Comparison of ENCODE assay signal across 32 mouse cellular contexts in the genomic region with DNA sequence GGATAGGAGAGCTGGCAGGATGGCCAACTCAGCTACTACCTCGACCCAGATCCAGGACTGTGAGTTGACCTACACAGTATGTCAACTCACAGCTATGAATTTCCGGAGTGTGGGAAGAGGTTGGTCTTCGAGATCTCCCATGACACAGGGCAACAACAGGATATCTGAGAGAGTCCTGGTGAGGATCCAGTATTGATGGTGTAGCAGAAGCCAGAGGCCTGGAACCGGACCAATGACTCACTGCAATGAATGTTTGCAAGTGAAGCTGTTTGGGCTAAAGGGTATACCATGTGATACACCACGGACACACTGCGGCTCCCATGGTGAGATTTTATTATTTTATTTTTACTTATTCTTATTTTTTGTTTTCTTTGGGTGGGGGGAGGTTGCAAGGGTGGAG. TPM values are rescaled to one million over a fixed set of nuclear protein-coding genes. Genes with fewer than 3 reads are reported as not detected.
"Had no signal": no experiment of that assay in that cellular context is flagged by ENCODE, and none has a peak within 500 bp of the region (broad histone marks: within the 10 kb centered on the region; RNA-seq: fewer than 3 reads in every experiment).

No protein-coding gene starts in this region.

- H3K9ac ChIP-seq: kidney, embryonic 15.5 days; limb, embryonic 13.5 days; liver, embryonic 12.5 days; liver, embryonic 15.5 days; lung, embryonic 15.5 days; midbrain, embryonic 13.5 days had no signal

- H3K4me1 ChIP-seq: kidney, embryonic 15.5 days; limb, embryonic 13.5 days; liver, embryonic 12.5 days; liver, embryonic 15.5 days; lung, embryonic 15.5 days; megakaryocyte, embryonic 14.5 days had no signal

- ATAC-seq: liver, embryonic 12.5 days; midbrain, embryonic 16.5 days had no signal

- H3K4me2 ChIP-seq: kidney, embryonic 15.5 days; limb, embryonic 13.5 days; liver, embryonic 12.5 days; liver, embryonic 15.5 days; lung, embryonic 15.5 days; midbrain, embryonic 13.5 days had no signal

- H3K4me3 ChIP-seq: kidney, embryonic 15.5 days; limb, embryonic 13.5 days; liver, embryonic 12.5 days; liver, embryonic 15.5 days; lung, embryonic 15.5 days; megakaryocyte, embryonic 14.5 days; midbrain, embryonic 10.5 days; midbrain, embryonic 13.5 days; myocyte had no signal

- H3K27ac ChIP-seq: kidney, embryonic 15.5 days; limb, embryonic 13.5 days; liver, embryonic 12.5 days; liver, embryonic 15.5 days; lung, embryonic 15.5 days; midbrain, embryonic 10.5 days; stomach, postnatal 0 days had no signal

- DNase-seq: kidney, postnatal 10 days; kidney, postnatal 36 days; layer of hippocampus, postnatal 36 days; left cerebral cortex, postnatal 4 days; liver; lung, adult 18-20 months; lung, postnatal 10 days; lung, postnatal 36 days; right cerebral cortex, adult 18-20 months; right cerebral cortex, postnatal 14 days; right cerebral cortex, postnatal 4 days; thymus, adult 2 months; thymus, postnatal 14 days; thymus, postnatal 4 days had no signal

- H3K27me3 ChIP-seq: kidney, embryonic 15.5 days; limb, embryonic 13.5 days; liver, embryonic 12.5 days; liver, embryonic 15.5 days; lung, embryonic 15.5 days; midbrain, embryonic 13.5 days had no signal

- H3K9me3 ChIP-seq: kidney, embryonic 15.5 days; limb, embryonic 13.5 days; liver, embryonic 12.5 days; liver, embryonic 15.5 days; lung, embryonic 15.5 days; megakaryocyte, embryonic 14.5 days; midbrain, embryonic 10.5 days; midbrain, embryonic 13.5 days had no signal

- H3K36me3 ChIP-seq: kidney, embryonic 15.5 days; limb, embryonic 13.5 days; liver, embryonic 12.5 days; liver, embryonic 15.5 days; lung, embryonic 15.5 days; midbrain, embryonic 10.5 days; midbrain, embryonic 13.5 days had no signal

RNA-seq across cellular contexts. Expression of a gene that starts 15.6 kb away (rescaled TPM):
- total RNA-seq: layer of hippocampus, adult 8-10 months; layer of hippocampus, postnatal 10 days; layer of hippocampus, postnatal 36 days; left cerebral cortex, adult 8-10 months; left cerebral cortex, postnatal 14 days; left cerebral cortex, postnatal 4 days; monocyte, adult 5-6 weeks had no signal
- polyA plus RNA-seq: kidney, embryonic 15.5 days; limb, embryonic 13.5 days; liver, embryonic 12.5 days; liver, embryonic 15.5 days; lung, embryonic 15.5 days; midbrain, embryonic 10.5 days; midbrain, embryonic 13.5 days; midbrain, embryonic 16.5 days; neural tube, embryonic 14.5 days; stomach, embryonic 14.5 days; stomach, postnatal 0 days; thymus, adult 2 months had no signal

RNA-seq across cellular contexts. Expression of a gene that starts 41.7 kb away (rescaled TPM):
- total RNA-seq: monocyte, adult 5-6 weeks had no signal
